Mouse (Mus musculus): ENCODE results near the gene S100a4.

- TF ChIP-seq CTCF (IDR thresholded peaks at IDR 0.05; ENCODE audit: low read depth, low read length) (no peak), POLR2A (IDR thresholded peaks at IDR 0.05; ENCODE audit: insufficient read depth, low read length) (no peak), EP300 (IDR thresholded peaks at IDR 0.05; ENCODE audit: insufficient read depth, low read depth, low read length) (no peak)
These were observed 8.5 kb downstream of the S100a4 start for GRCm38 (mm10) chr3:90612061-90612460.
